Mouse (Mus musculus) stomach, embryonic 15.5 days (tissue): ENCODE results near the gene Atad1. TPM values are rescaled to one million over a fixed set of nuclear protein-coding genes. Genes with fewer than 3 reads are reported as not detected.

Experiments used
- ATAC-seq: fragments of 200-750 bp; cut with Nextera tagmentation; 2 replicates; pipeline ENCODE4 v1.8.0; 2017; ENCODE audit warnings: low read depth, moderate number of reproducible peaks, moderate TSS enrichment; ENCODE audit not compliant: insufficient read depth, low FRiP score
- H3K27ac ChIP-seq: fragments of 300-500 bp; sonication (generic); 2 replicates; pipeline ENCODE4 v1.5.1; 2015; ENCODE audit warnings: mild to moderate bottlenecking, inconsistent platforms
- H3K27me3 ChIP-seq: fragments of 300-500 bp; sonication (generic); replicated peaks from 2 replicates; pipeline ENCODE4 v1.6.1; 2015; ENCODE audit warnings: inconsistent platforms
- H3K36me3 ChIP-seq: fragments of 300-500 bp; sonication (generic); 2 replicates; pipeline ENCODE4 v1.6.1; 2015; ENCODE audit warnings: inconsistent platforms
- H3K4me1 ChIP-seq: fragments of 300-500 bp; sonication (generic); 2 replicates; pipeline ENCODE4 v1.6.1; 2015; ENCODE audit warnings: inconsistent platforms
- H3K4me2 ChIP-seq: fragments of 300-500 bp; sonication (generic); 2 replicates; pipeline ENCODE4 v1.6.1; 2015; ENCODE audit warnings: mild to moderate bottlenecking, inconsistent platforms
- H3K4me3 ChIP-seq: fragments of 300-500 bp; sonication (generic); replicated peaks from 2 replicates; pipeline ENCODE4 v1.5.1; 2015; ENCODE audit warnings: inconsistent platforms
- H3K9ac ChIP-seq: fragments of 300-500 bp; sonication (generic); 2 replicates; pipeline ENCODE4 v1.6.1; 2015; ENCODE audit warnings: inconsistent platforms
- H3K9me3 ChIP-seq: fragments of 300-500 bp; sonication (generic); 2 replicates; pipeline ENCODE4 v1.6.1; 2016; ENCODE audit warnings: inconsistent platforms
- WGBS: fragments of 180-500 bp; shearing (Covaris S2); methylation state at CpG from one replicate; pipeline ENCODE4 v1.1.7; 2015; 5-methylcytosine and 5-hydroxymethylcytosine counted together
- polyA plus RNA-seq: library from polyadenylated mRNA; unstranded; fragments of >200 nt; fragmentation: Nextera tagmentation; extraction: Ambion mirVana; gene quantifications from 2 replicates; pipeline ENCODE4 v1.2.1, GENCODE M21; 2015

Gene Atad1
- polyA plus RNA-seq, 1 experiment from 2014 or later, result 62.9 TPM

GRCm38 (mm10) chr19:32665243-32665642, 74.3 kb downstream of the Atad1 start:
- ATAC-seq, result no peak
- no peak overlapping the region for H3K9ac ChIP-seq
- 74% methylated on average over 8 of the region's 8 CpGs for WGBS
- H3K27ac ChIP-seq, result no peak overlapping the region
- H3K4me2 ChIP-seq, result no peak overlapping the region
- no peaks in the 10 kb centered on the region for H3K36me3 ChIP-seq
- H3K27me3 ChIP-seq, result no peaks in the 10 kb centered on the region
- no peaks in the 10 kb centered on the region for H3K9me3 ChIP-seq
- H3K4me3 ChIP-seq, result no peak overlapping the region
- no peaks in the 10 kb centered on the region for H3K4me1 ChIP-seq

GRCm38 (mm10) chr19:32662936-32663335, 76.7 kb downstream of the Atad1 start:
- no peaks in the 10 kb centered on the region for H3K4me1 ChIP-seq
- WGBS, result 83% methylated on average over 6 of the region's 6 CpGs
- H3K27me3 ChIP-seq, result no peaks in the 10 kb centered on the region
- H3K9ac ChIP-seq, result no peak overlapping the region
- no peak overlapping the region for H3K4me2 ChIP-seq
- no peaks in the 10 kb centered on the region for H3K36me3 ChIP-seq
- H3K27ac ChIP-seq, result no peak overlapping the region
- ATAC-seq, result no peak
- H3K9me3 ChIP-seq, result no peaks in the 10 kb centered on the region
- H3K4me3 ChIP-seq, result no peak overlapping the region

GRCm38 (mm10) chr19:32659346-32659745, 80.2 kb downstream of the Atad1 start:
- WGBS, result 68% methylated on average over 5 of the region's 5 CpGs
- no peak overlapping the region for H3K9ac ChIP-seq
- H3K9me3 ChIP-seq, result no peaks in the 10 kb centered on the region
- H3K4me3 ChIP-seq, result no peak overlapping the region
- H3K36me3 ChIP-seq, result no peaks in the 10 kb centered on the region
- no peak for ATAC-seq
- H3K27ac ChIP-seq, result no peak overlapping the region
- H3K27me3 ChIP-seq, result no peaks in the 10 kb centered on the region
- no peak overlapping the region for H3K4me2 ChIP-seq
- no peaks in the 10 kb centered on the region for H3K4me1 ChIP-seq

GRCm38 (mm10) chr19:32653630-32654362, 85.8 kb downstream of the Atad1 start:
- no peak overlapping the region for H3K4me3 ChIP-seq
- no peak for ATAC-seq
- no peaks in the 10 kb centered on the region for H3K27me3 ChIP-seq
- no peaks in the 10 kb centered on the region for H3K4me1 ChIP-seq
- H3K27ac ChIP-seq, result no peak overlapping the region
- no peak overlapping the region for H3K4me2 ChIP-seq
- H3K9ac ChIP-seq, result no peak overlapping the region
- 76% methylated on average over 7 of the region's 7 CpGs for WGBS
- no peaks in the 10 kb centered on the region for H3K36me3 ChIP-seq
- H3K9me3 ChIP-seq, result no peaks in the 10 kb centered on the region

GRCm38 (mm10) chr19:32653122-32653521, 86.5 kb downstream of the Atad1 start:
- WGBS, result 72% methylated on average over 5 of the region's 5 CpGs
- no peak for ATAC-seq

GRCm38 (mm10) chr19:32651046-32651445, 88.5 kb downstream of the Atad1 start:
- no peaks in the 10 kb centered on the region for H3K27me3 ChIP-seq
- H3K9ac ChIP-seq, result no peak overlapping the region
- H3K9me3 ChIP-seq, result no peaks in the 10 kb centered on the region
- no peaks in the 10 kb centered on the region for H3K36me3 ChIP-seq
- no peak overlapping the region for H3K4me3 ChIP-seq
- H3K4me1 ChIP-seq, result 0 out of 2 replicates have a peak, but pooled peaks cover 5% of the 10 kb centered on the region
- 89% methylated on average over 5 of the region's 5 CpGs for WGBS
- no peak overlapping the region for H3K27ac ChIP-seq
- ATAC-seq, result no peak
- no peak overlapping the region for H3K4me2 ChIP-seq

More at GRCm38 (mm10) chr19:32653122-32653521, 86.5 kb downstream of the Atad1 start:
- Histone ChIP-seq H3K36me3 (no peaks in the 10 kb centered on the region), H3K9ac (no peak overlapping the region), H3K9me3 (no peaks in the 10 kb centered on the region), H3K4me1 (0 out of 2 replicates have a peak, but pooled peaks cover 2% of the 10 kb centered on the region), H3K27ac (no peak overlapping the region), H3K4me2 (no peak overlapping the region), H3K27me3 (no peaks in the 10 kb centered on the region), H3K4me3 (no peak overlapping the region)

- H3K9ac ChIP-seq, result no peak overlapping the region
- no peaks in the 10 kb centered on the region for H3K9me3 ChIP-seq
- 0 out of 2 replicates have a peak, but pooled peaks cover 5% of the 10 kb centered on the region for H3K4me1 ChIP-seq
- no peak overlapping the region for H3K4me2 ChIP-seq
- ATAC-seq, result no peak
- 46% methylated on average over 10 of the region's 10 CpGs for WGBS
- H3K36me3 ChIP-seq, result no peaks in the 10 kb centered on the region
- H3K4me3 ChIP-seq, result no peak overlapping the region
- H3K27me3 ChIP-seq, result no peaks in the 10 kb centered on the region
- H3K27ac ChIP-seq, result no peak overlapping the region
Measured at GRCm38 (mm10) chr19:32648019-32648571, 91.5 kb downstream of the Atad1 start.

- H3K36me3 ChIP-seq, result no peaks in the 10 kb centered on the region
- no peaks in the 10 kb centered on the region for H3K9me3 ChIP-seq
- no peak for ATAC-seq
- WGBS, result 86% methylated on average over 3 of the region's 3 CpGs
- no peaks in the 10 kb centered on the region for H3K27me3 ChIP-seq
- no peak overlapping the region for H3K27ac ChIP-seq
- H3K4me1 ChIP-seq, result 0 out of 2 replicates have a peak, but pooled peaks cover 5% of the 10 kb centered on the region
- no peak overlapping the region for H3K4me3 ChIP-seq
- H3K9ac ChIP-seq, result no peak overlapping the region
- H3K4me2 ChIP-seq, result no peak overlapping the region
Measured at GRCm38 (mm10) chr19:32646382-32646781, 93.2 kb downstream of the Atad1 start.

- H3K4me1 ChIP-seq, result 0 out of 2 replicates have a peak, but pooled peaks cover 5% of the 10 kb centered on the region
Measured at GRCm38 (mm10) chr19:32645939-32646338, 93.6 kb downstream of the Atad1 start.

GRCm38 (mm10) chr19:32643642-32644041, 95.9 kb downstream of the Atad1 start:
- WGBS, result 89% methylated on average over 3 of the region's 3 CpGs
- 0 out of 2 replicates have a peak, but pooled peaks cover 5% of the 10 kb centered on the region for H3K4me1 ChIP-seq
- no peak for ATAC-seq

More at GRCm38 (mm10) chr19:32645939-32646338, 93.6 kb downstream of the Atad1 start:
- H3K36me3 ChIP-seq, result no peaks in the 10 kb centered on the region
- H3K9ac ChIP-seq, result no peak overlapping the region
- 82% methylated on average over 7 of the region's 7 CpGs for WGBS
- no peak for ATAC-seq
- no peaks in the 10 kb centered on the region for H3K9me3 ChIP-seq
- no peak overlapping the region for H3K4me2 ChIP-seq
- H3K4me3 ChIP-seq, result no peak overlapping the region
- H3K27ac ChIP-seq, result no peak overlapping the region
- H3K27me3 ChIP-seq, result no peaks in the 10 kb centered on the region

GRCm38 (mm10) chr19:32641995-32642394, 97.6 kb downstream of the Atad1 start:
- H3K4me3 ChIP-seq, result no peak overlapping the region
- H3K4me1 ChIP-seq, result no peaks in the 10 kb centered on the region
- no peaks in the 10 kb centered on the region for H3K9me3 ChIP-seq
- WGBS, result 82% methylated on average over 8 of the region's 8 CpGs
- no peak overlapping the region for H3K27ac ChIP-seq
- no peaks in the 10 kb centered on the region for H3K27me3 ChIP-seq
- H3K9ac ChIP-seq, result no peak overlapping the region
- H3K36me3 ChIP-seq, result no peaks in the 10 kb centered on the region
- no peak overlapping the region for H3K4me2 ChIP-seq
- no peak for ATAC-seq

More at GRCm38 (mm10) chr19:32643642-32644041, 95.9 kb downstream of the Atad1 start:
- Histone ChIP-seq H3K36me3 (no peaks in the 10 kb centered on the region), H3K4me3 (no peak overlapping the region), H3K27me3 (no peaks in the 10 kb centered on the region), H3K9ac (no peak overlapping the region), H3K9me3 (no peaks in the 10 kb centered on the region), H3K27ac (no peak overlapping the region), H3K4me2 (no peak overlapping the region)

- H3K36me3 ChIP-seq, result no peaks in the 10 kb centered on the region
- H3K9ac ChIP-seq, result no peak overlapping the region
- H3K4me3 ChIP-seq, result no peak overlapping the region
- no peaks in the 10 kb centered on the region for H3K27me3 ChIP-seq
- 91% methylated on average over 7 of the region's 7 CpGs for WGBS
- no peaks in the 10 kb centered on the region for H3K4me1 ChIP-seq
- ATAC-seq, result no peak
- H3K9me3 ChIP-seq, result no peaks in the 10 kb centered on the region
- no peak overlapping the region for H3K27ac ChIP-seq
- no peak overlapping the region for H3K4me2 ChIP-seq
Measured at GRCm38 (mm10) chr19:32641535-32641934, 98.1 kb downstream of the Atad1 start.
